Mouse (Mus musculus) megakaryocyte, embryonic 14.5 days (primary cell): ENCODE results near the gene Utrn.

Experiments
- FLI1 ChIP-seq: IDR thresholded peaks from 2 replicates; pipeline ENCODE4 v1.6.1; 2012; ENCODE audit warnings: low read length, inconsistent platforms, mixed read lengths
- GATA1 ChIP-seq: IDR thresholded peaks from 3 replicates; pipeline ENCODE4 v1.6.1; 2012; ENCODE audit warnings: mixed read lengths, low read length, inconsistent platforms, borderline replicate concordance

DNA sequence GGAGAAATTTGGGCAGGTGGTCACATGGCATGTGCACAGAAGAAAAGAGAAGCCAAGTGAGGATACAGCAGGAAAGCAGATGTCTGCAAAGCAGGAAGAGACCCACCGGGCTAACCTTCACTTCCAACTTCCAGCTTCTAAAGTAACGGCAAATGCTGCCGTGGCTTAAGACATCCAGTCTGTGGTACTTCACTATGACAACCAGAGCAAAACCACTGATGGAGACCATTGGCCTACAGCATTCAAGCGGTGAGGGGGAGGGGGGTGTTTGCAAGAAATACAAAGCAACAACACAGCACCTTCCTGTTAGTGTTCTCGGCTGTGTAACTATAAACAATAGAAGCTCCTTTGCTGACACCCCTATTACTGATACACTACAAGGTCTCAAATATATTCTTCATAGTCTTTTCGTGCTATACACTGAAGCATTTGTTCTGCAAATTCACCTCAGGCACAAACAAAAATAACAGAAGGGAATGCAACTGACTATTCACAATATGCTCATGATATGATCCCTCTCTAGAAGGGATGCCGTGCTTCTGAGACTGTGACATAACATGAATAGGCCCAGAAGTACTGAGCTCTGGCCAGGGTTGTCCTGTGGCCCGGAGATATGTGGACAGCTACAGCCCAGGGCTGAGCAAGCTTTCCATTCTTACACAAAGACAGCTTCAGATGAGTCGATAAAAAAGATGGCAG is 530.0 kb downstream of the Utrn start:
- no peak for TF ChIP-seq GATA1
- TF ChIP-seq FLI1: no peak
